Mouse (Mus musculus): ENCODE data around the gene Lrrc36. TPM values are rescaled to one million over a fixed set of nuclear protein-coding genes. Genes with fewer than 3 reads are reported as not detected.
A peak's percentile ranks its signal among the peaks of the same experiment; 100 is the strongest.

Lrrc36 gene
- polyA plus RNA-seq, 1 experiment from 2014 or later = 0.11 TPM

GRCm38 (mm10) chr8:105433511-105433910 lies 20.1 kb downstream of the Lrrc36 start:
- Histone ChIP-seq H3K4me1 (ENCODE audit: insufficient read depth) (no peaks in the 10 kb centered on the region), H3K9me3 (ENCODE audit: low read length) (no peaks in the 10 kb centered on the region), H3K4me2 (ENCODE audit: low read depth, low read length) (no peak overlapping the region), H3K27me3 (ENCODE audit: insufficient read depth, low read length) (no peaks in the 10 kb centered on the region), H3K36me3 (replicated peaks; ENCODE audit: insufficient read depth, low read length) (no peaks in the 10 kb centered on the region), H3K27ac (ENCODE audit: low read depth) (no peak overlapping the region), H3K9ac (replicated peaks) (no peak overlapping the region), H3K4me3 (ENCODE audit: low read depth, low read length) (no peak overlapping the region)
- 62% methylated on average over 5 of the region's 5 CpGs for WGBS (ENCODE audit: insufficient replicate concordance)
- TF ChIP-seq CTCF (IDR thresholded peaks at IDR 0.05; ENCODE audit: low read depth) = no peak
- TF ChIP-seq EP300 (IDR thresholded peaks at IDR 0.05; ENCODE audit: low read depth) = no peak
- ATAC-seq (no peak), DNase-seq (no peak)

- Histone ChIP-seq H3K4me2 (ENCODE audit: low read depth, low read length) (no peak overlapping the region), H3K4me3 (ENCODE audit: low read depth, low read length) (no peak overlapping the region), H3K9me3 (ENCODE audit: low read length) (no peaks in the 10 kb centered on the region), H3K36me3 (replicated peaks; ENCODE audit: insufficient read depth, low read length) (no peaks in the 10 kb centered on the region), H3K27me3 (ENCODE audit: insufficient read depth, low read length) (no peaks in the 10 kb centered on the region), H3K9ac (replicated peaks) (no peak overlapping the region), H3K27ac (ENCODE audit: low read depth) (no peak overlapping the region), H3K4me1 (ENCODE audit: insufficient read depth) (no peaks in the 10 kb centered on the region)
- no peak for TF ChIP-seq EP300 (IDR thresholded peaks at IDR 0.05; ENCODE audit: low read depth)
- TF ChIP-seq CTCF (IDR thresholded peaks at IDR 0.05; ENCODE audit: low read depth) = no peak
- no peak for ATAC-seq
- 65% methylated on average over 5 of the region's 5 CpGs for WGBS (ENCODE audit: insufficient replicate concordance)
- no peak for DNase-seq
These were observed 20.8 kb downstream of the Lrrc36 start for GRCm38 (mm10) chr8:105434136-105434535.

GRCm38 (mm10) chr8:105436218-105436617 lies 22.8 kb downstream of the Lrrc36 start:
- no peak for ATAC-seq
- 64% methylated on average over 5 of the region's 5 CpGs for WGBS (ENCODE audit: insufficient replicate concordance)
- no peaks in the 10 kb centered on the region for H3K27me3 ChIP-seq (ENCODE audit: insufficient read depth, low read length)

GRCm38 (mm10) chr8:105437078-105437748 lies 23.8 kb downstream of the Lrrc36 start:
- no peak for ATAC-seq
- TF ChIP-seq CTCF (IDR thresholded peaks at IDR 0.05; ENCODE audit: low read depth) (no peak), EP300 (IDR thresholded peaks at IDR 0.05; ENCODE audit: low read depth) (no peak)

More at GRCm38 (mm10) chr8:105436218-105436617, 22.8 kb downstream of the Lrrc36 start:
- Histone ChIP-seq H3K27ac (ENCODE audit: low read depth) (no peak overlapping the region), H3K9me3 (ENCODE audit: low read length) (no peaks in the 10 kb centered on the region), H3K4me2 (ENCODE audit: low read depth, low read length) (no peak overlapping the region), H3K36me3 (replicated peaks; ENCODE audit: insufficient read depth, low read length) (no peaks in the 10 kb centered on the region), H3K4me3 (ENCODE audit: low read depth, low read length) (no peak overlapping the region), H3K9ac (replicated peaks) (no peak overlapping the region), H3K4me1 (ENCODE audit: insufficient read depth) (no peaks in the 10 kb centered on the region)
- no peak for DNase-seq
- no peak for TF ChIP-seq CTCF (IDR thresholded peaks at IDR 0.05; ENCODE audit: low read depth)
- no peak for TF ChIP-seq EP300 (IDR thresholded peaks at IDR 0.05; ENCODE audit: low read depth)

GRCm38 (mm10) chr8:105438865-105439264 lies 25.5 kb downstream of the Lrrc36 start:
- no peak overlapping the region for H3K4me2 ChIP-seq (ENCODE audit: low read depth, low read length)
- no peaks in the 10 kb centered on the region for H3K4me1 ChIP-seq (ENCODE audit: insufficient read depth)
- no peak overlapping the region for H3K4me3 ChIP-seq (ENCODE audit: low read depth, low read length)
- no peaks in the 10 kb centered on the region for H3K36me3 ChIP-seq (replicated peaks; ENCODE audit: insufficient read depth, low read length)
- H3K27ac ChIP-seq (ENCODE audit: low read depth) = no peak overlapping the region
- no peaks in the 10 kb centered on the region; the same call in 1 of the 2 replicates for H3K27me3 ChIP-seq (ENCODE audit: insufficient read depth, low read length)
- WGBS (ENCODE audit: insufficient replicate concordance) = 42% methylated on average over 5 of the region's 5 CpGs
- ATAC-seq = no peak
- peak; percentile 68 for DNase-seq
- peak; percentile 69 for TF ChIP-seq CTCF (IDR thresholded peaks at IDR 0.05; ENCODE audit: low read depth)
- TF ChIP-seq EP300 (IDR thresholded peaks at IDR 0.05; ENCODE audit: low read depth) = no peak
- no peaks in the 10 kb centered on the region for H3K9me3 ChIP-seq (ENCODE audit: low read length)
- H3K9ac ChIP-seq (replicated peaks) = no peak overlapping the region

More at GRCm38 (mm10) chr8:105437078-105437748, 23.8 kb downstream of the Lrrc36 start:
- Histone ChIP-seq H3K27ac (ENCODE audit: low read depth) (no peak overlapping the region), H3K4me1 (ENCODE audit: insufficient read depth) (no peaks in the 10 kb centered on the region), H3K36me3 (replicated peaks; ENCODE audit: insufficient read depth, low read length) (no peaks in the 10 kb centered on the region), H3K4me2 (ENCODE audit: low read depth, low read length) (no peak overlapping the region), H3K9ac (replicated peaks) (no peak overlapping the region), H3K9me3 (ENCODE audit: low read length) (no peaks in the 10 kb centered on the region), H3K4me3 (ENCODE audit: low read depth, low read length) (no peak overlapping the region), H3K27me3 (ENCODE audit: insufficient read depth, low read length) (no peaks in the 10 kb centered on the region)
- WGBS (ENCODE audit: insufficient replicate concordance) = 83% methylated on average over 5 of the region's 5 CpGs
- DNase-seq = no peak

GRCm38 (mm10) chr8:105441433-105441832 lies 28.1 kb downstream of the Lrrc36 start:
- Histone ChIP-seq H3K4me2 (ENCODE audit: low read depth, low read length) (no peak overlapping the region), H3K9me3 (ENCODE audit: low read length) (no peaks in the 10 kb centered on the region), H3K36me3 (replicated peaks; ENCODE audit: insufficient read depth, low read length) (no peaks in the 10 kb centered on the region), H3K27ac (ENCODE audit: low read depth) (no peak overlapping the region), H3K27me3 (ENCODE audit: insufficient read depth, low read length) (no peaks in the 10 kb centered on the region; the same call in 1 of the 2 replicates), H3K4me1 (ENCODE audit: insufficient read depth) (peaks cover 8% of the 10 kb centered on the region; the same call in 1 of the 2 replicates), H3K4me3 (ENCODE audit: low read depth, low read length) (no peak overlapping the region), H3K9ac (replicated peaks) (no peak overlapping the region)
- no peak for TF ChIP-seq EP300 (IDR thresholded peaks at IDR 0.05; ENCODE audit: low read depth)
- TF ChIP-seq CTCF (IDR thresholded peaks at IDR 0.05; ENCODE audit: low read depth) = peak; percentile 64
- DNase-seq (peak; percentile 71), ATAC-seq (no peak)
- WGBS (ENCODE audit: insufficient replicate concordance) = 9% methylated on average over 6 of the region's 6 CpGs

Data from liver, postnatal 0 days (tissue).